Mouse (Mus musculus): ENCODE measurements around the gene Sema4g. TPM values are rescaled to one million over a fixed set of nuclear protein-coding genes. Genes with fewer than 3 reads are reported as not detected.
A peak's percentile ranks its signal among the peaks of the same experiment; 100 is the strongest.

Sema4g gene
- polyA plus RNA-seq, 1 experiment, result 3.4 TPM

- peaks cover 9% of the 10 kb centered on the region; the same call in 1 of the 2 replicates for H3K4me1 ChIP-seq (ENCODE audit: control insufficient read depth, insufficient read depth, low read length)
- H3K27ac ChIP-seq (ENCODE audit: insufficient read depth, low read length), result no peak within 1 kb of the TSS
- H3K4me3 ChIP-seq (ENCODE audit: insufficient read depth, low read length), result peak within 1 kb of the TSS; percentile 69
- no peak for TF ChIP-seq CTCF (IDR thresholded peaks at IDR 0.05; ENCODE audit: borderline replicate concordance, insufficient read depth, low read length)
- no peak for TF ChIP-seq POLR2A (IDR thresholded peaks at IDR 0.05; ENCODE audit: low read depth, low read length)
These were observed 56.8 kb downstream of the Sema4g start, which contains the start of gene Pdzd7 for GRCm38 (mm10) chr19:45045651-45046050. Gene Pdzd7, minus strand, starts transcription at chr19:45045717.

- Histone ChIP-seq H3K4me1 (ENCODE audit: control insufficient read depth, insufficient read depth, low read length) (peaks cover 9% of the 10 kb centered on the region; the same call in 1 of the 2 replicates), H3K4me3 (ENCODE audit: insufficient read depth, low read length) (peak overlapping the region; percentile 69), H3K27ac (ENCODE audit: insufficient read depth, low read length) (peak overlapping the region; percentile 98)
- TF ChIP-seq POLR2A (IDR thresholded peaks at IDR 0.05; ENCODE audit: low read depth, low read length) (peak; percentile 27; the same call in 1 of the 2 replicates), CTCF (IDR thresholded peaks at IDR 0.05; ENCODE audit: borderline replicate concordance, insufficient read depth, low read length) (no peak)
These were observed 57.8 kb downstream of the Sema4g start for GRCm38 (mm10) chr19:45046523-45047321.

DNA sequence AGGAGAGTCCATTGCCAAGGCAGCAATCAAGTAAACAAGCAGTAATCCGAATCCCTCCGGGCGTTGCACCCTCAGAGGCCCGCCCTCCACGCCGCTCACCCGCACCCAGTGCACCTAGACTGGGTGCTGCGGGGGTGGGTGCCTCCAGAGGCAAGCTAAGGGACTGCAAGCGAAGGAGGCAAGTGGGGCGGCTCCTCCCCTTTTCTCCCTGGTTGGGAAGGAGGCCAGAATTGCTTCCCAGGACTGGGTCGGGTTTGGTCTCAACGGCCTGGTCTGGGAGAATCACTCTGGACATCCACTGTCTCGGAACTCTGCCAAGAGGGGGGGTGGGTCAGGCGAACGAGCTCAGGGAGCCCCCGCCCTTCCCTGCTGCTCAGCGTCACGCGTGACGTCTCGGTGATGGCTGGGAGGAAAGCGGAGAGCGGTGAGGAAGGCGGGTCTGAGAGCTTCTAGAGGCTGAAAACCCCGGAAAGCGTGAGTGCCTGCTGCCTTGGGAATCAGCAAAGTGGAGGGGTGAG lies 58.6 kb downstream of the Sema4g start, which contains the start of gene Sfxn3:
Gene Sfxn3, plus strand, starts transcription at position 87 of the 518 bp plus-strand sequence.
- Histone ChIP-seq H3K27ac (ENCODE audit: insufficient read depth, low read length) (peak within 1 kb of the TSS; percentile 98), H3K4me1 (ENCODE audit: control insufficient read depth, insufficient read depth, low read length) (peaks cover 9% of the 10 kb centered on the region; the same call in 1 of the 2 replicates), H3K4me3 (ENCODE audit: insufficient read depth, low read length) (peak within 1 kb of the TSS; percentile 69)
- peak; percentile 21; the same call in 1 of the 2 replicates for TF ChIP-seq CTCF (IDR thresholded peaks at IDR 0.05; ENCODE audit: borderline replicate concordance, insufficient read depth, low read length)
- TF ChIP-seq POLR2A (IDR thresholded peaks at IDR 0.05; ENCODE audit: low read depth, low read length), result peak; percentile 82

DNA sequence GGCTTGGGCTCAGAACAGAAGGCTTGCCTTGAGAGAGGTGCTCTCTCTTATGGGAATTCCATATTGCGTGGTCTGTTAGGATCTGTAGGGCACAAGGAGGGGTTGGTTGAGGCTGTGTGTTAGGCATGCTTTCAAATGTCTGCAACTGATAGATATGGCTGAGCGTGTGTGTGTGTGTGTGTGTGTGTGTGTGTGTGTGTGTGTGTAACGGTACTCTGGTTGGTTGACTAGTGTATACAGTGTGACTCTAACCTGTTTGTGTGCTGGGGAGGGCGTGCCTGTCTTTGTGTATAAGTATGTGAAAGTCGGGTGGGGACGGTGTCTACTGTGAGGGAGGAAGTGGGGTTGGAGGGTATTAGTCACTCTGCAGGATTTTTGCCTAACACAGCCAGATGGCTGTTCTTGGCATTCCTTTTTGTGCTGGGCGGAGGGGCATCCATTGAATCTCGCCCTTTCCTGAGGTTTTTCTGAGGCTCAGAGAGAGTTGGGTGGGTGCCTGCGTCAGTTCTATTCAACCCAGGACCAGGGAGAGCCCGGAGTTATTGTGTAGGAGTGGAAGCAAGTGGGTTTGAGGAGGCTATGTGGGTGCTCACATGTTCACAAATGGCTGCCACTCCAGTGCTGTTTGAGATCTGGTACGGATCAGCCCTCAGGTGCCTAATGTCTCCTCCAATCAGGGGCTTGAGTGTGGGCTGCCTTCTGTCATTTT lies 59.2 kb downstream of the Sema4g start:
- peak overlapping the region; percentile 98 for H3K27ac ChIP-seq (ENCODE audit: insufficient read depth, low read length)
- peak overlapping the region; percentile 69 for H3K4me3 ChIP-seq (ENCODE audit: insufficient read depth, low read length)
- H3K4me1 ChIP-seq (ENCODE audit: control insufficient read depth, insufficient read depth, low read length), result peaks cover 9% of the 10 kb centered on the region; the same call in 1 of the 2 replicates
- TF ChIP-seq CTCF (IDR thresholded peaks at IDR 0.05; ENCODE audit: borderline replicate concordance, insufficient read depth, low read length) (no peak), POLR2A (IDR thresholded peaks at IDR 0.05; ENCODE audit: low read depth, low read length) (peak; percentile 50; the same call in 1 of the 2 replicates)

- TF ChIP-seq CTCF (IDR thresholded peaks at IDR 0.05; ENCODE audit: borderline replicate concordance, insufficient read depth, low read length) (no peak), POLR2A (IDR thresholded peaks at IDR 0.05; ENCODE audit: low read depth, low read length) (peak; percentile 23; the same call in 1 of the 2 replicates)
- peaks cover 9% of the 10 kb centered on the region; the same call in 1 of the 2 replicates for H3K4me1 ChIP-seq (ENCODE audit: control insufficient read depth, insufficient read depth, low read length)
- H3K27ac ChIP-seq (ENCODE audit: insufficient read depth, low read length), result peak overlapping the region; percentile 98
- H3K4me3 ChIP-seq (ENCODE audit: insufficient read depth, low read length), result peak overlapping the region; percentile 69
These were observed 59.9 kb downstream of the Sema4g start for GRCm38 (mm10) chr19:45048644-45049365.

GRCm38 (mm10) chr19:45049523-45049922 lies 60.6 kb downstream of the Sema4g start:
- Histone ChIP-seq H3K27ac (ENCODE audit: insufficient read depth, low read length) (no peak overlapping the region), H3K4me3 (ENCODE audit: insufficient read depth, low read length) (no peak overlapping the region), H3K4me1 (ENCODE audit: control insufficient read depth, insufficient read depth, low read length) (peaks cover 10% of the 10 kb centered on the region; the same call in 1 of the 2 replicates)
- TF ChIP-seq CTCF (IDR thresholded peaks at IDR 0.05; ENCODE audit: borderline replicate concordance, insufficient read depth, low read length) (no peak), POLR2A (IDR thresholded peaks at IDR 0.05; ENCODE audit: low read depth, low read length) (no peak)

Other genes with a start within 250 kb of the Sema4g start
- gene Pax2, start 233.1 kb upstream of the Sema4g start, polyA plus RNA-seq (2011; ENCODE audit: insufficient read length, low read depth, missing spikeins), result not detected in 2 replicates
- 24.5 and 28.0 TPM in 2 replicates for gene Slf2, start 58.0 kb upstream of the Sema4g start, polyA plus RNA-seq (2011; ENCODE audit: insufficient read length, low read depth, missing spikeins)
- 7.8 and 8.3 TPM in 2 replicates for gene Twnk, start 16.6 kb downstream of the Sema4g start, polyA plus RNA-seq (2011; ENCODE audit: insufficient read length, low read depth, missing spikeins)
- gene Mrpl43, start 17.3 kb downstream of the Sema4g start, polyA plus RNA-seq (2011; ENCODE audit: insufficient read length, low read depth, missing spikeins), result 31.1 and 36.9 TPM in 2 replicates
- gene Lzts2, start 25.3 kb downstream of the Sema4g start, polyA plus RNA-seq (2011; ENCODE audit: insufficient read length, low read depth, missing spikeins), result 54.1 and 62.0 TPM in 2 replicates
- 0.42 and 0.74 TPM in 2 replicates for gene Pdzd7, start 56.6 kb downstream of the Sema4g start, polyA plus RNA-seq (2011; ENCODE audit: insufficient read length, low read depth, missing spikeins)
- gene Sfxn3, start 58.4 kb downstream of the Sema4g start, polyA plus RNA-seq (2011; ENCODE audit: insufficient read length, low read depth, missing spikeins), result 94.9 and 96.8 TPM in 2 replicates
- 7.3 and 7.8 TPM in 2 replicates for gene Kazald1, start 86.1 kb downstream of the Sema4g start, polyA plus RNA-seq (2011; ENCODE audit: insufficient read length, low read depth, missing spikeins)
- not detected in 2 replicates for gene Tlx1, start 161.6 kb downstream of the Sema4g start, polyA plus RNA-seq (2011; ENCODE audit: insufficient read length, low read depth, missing spikeins)
- gene Lbx1, start 246.7 kb downstream of the Sema4g start, polyA plus RNA-seq (2011; ENCODE audit: insufficient read length, low read depth, missing spikeins), result not detected in 2 replicates

Measured in embryonic fibroblast, embryonic 13.5 days (primary cell).